Mouse (Mus musculus) neutrophil, adult 59 days (primary cell): ENCODE results near the gene Vps11. TPM values are rescaled to one million over a fixed set of nuclear protein-coding genes. Genes with fewer than 3 reads are reported as not detected.

Experiments
- total RNA-seq, 2 experiments: library from RNA; stranded (reverse); gene quantifications; 1 replicate in 1 of 2; 2 replicates in 1 of 2; pipeline ENCODE4 v1.2.4; 2023

Vps11 gene
- total RNA-seq: 10 to 100 TPM; 37.1 to 37.2 TPM

GRCm38 (mm10) chr9:44361190-44361917 lies at the start of gene Vps11:
Vps11 (minus strand) TSS chr9:44361670.

GRCm38 (mm10) chr9:44406906-44407751 lies 45.7 kb upstream of the Vps11 start, which contains the start of the genes Rps25 and Trappc4:
Rps25 (plus strand) TSS chr9:44407139.
Trappc4 (minus strand) TSS chr9:44407600.

GRCm38 (mm10) chr9:44396684-44397411 lies 35.4 kb upstream of the Vps11 start, which contains the start of gene Slc37a4:
Slc37a4 (plus strand) TSS chr9:44396852.

GRCm38 (mm10) chr9:44379054-44379834 lies 17.8 kb upstream of the Vps11 start, which contains the start of gene Hyou1:
Hyou1 (plus strand) TSS chr9:44379490.

GRCm38 (mm10) chr9:44343781-44344421 lies 17.6 kb downstream of the Vps11 start, which contains the start of gene Hmbs:
Hmbs (minus strand) TSS chr9:44344228.

GRCm38 (mm10) chr9:44334396-44335330 lies 26.8 kb downstream of the Vps11 start, which contains the start of gene H2afx:
H2afx (plus strand) TSS chr9:44334694.

GRCm38 (mm10) chr9:44325768-44326370 lies 35.6 kb downstream of the Vps11 start, which contains the start of gene Dpagt1:
Dpagt1 (plus strand) TSS chr9:44326019.

GRCm38 (mm10) chr9:44319887-44320798 lies 41.3 kb downstream of the Vps11 start, which contains the start of gene C2cd2l:
C2cd2l (minus strand) TSS chr9:44320285.

GRCm38 (mm10) chr9:44305466-44306079 lies 55.9 kb downstream of the Vps11 start, which contains the start of gene Hinfp:
Hinfp (minus strand) TSS chr9:44305671.

Other genes starting within 250 kb of the Vps11 start
- not detected for gene Gm49380, start 248.2 kb downstream of the Vps11 start, total RNA-seq
- gene Rnf26, start 248.2 kb downstream of the Vps11 start, total RNA-seq: 10 to 100 TPM; 29.2 to 31.1 TPM
- gene Mcam, start 227.2 kb downstream of the Vps11 start, total RNA-seq: 1 to 10 TPM; 3.6 to 5.1 TPM
- 100 to 1,000 TPM; 215 to 217 TPM for gene Cbl, start 127.6 kb downstream of the Vps11 start, total RNA-seq
- gene Ccdc153, start 121.0 kb downstream of the Vps11 start, total RNA-seq: not detected
- gene Pdzd3, start 110.2 kb downstream of the Vps11 start, total RNA-seq: 1 to 10 TPM; 1.6 TPM
- gene Nlrx1, start 93.1 kb downstream of the Vps11 start, total RNA-seq: 10 to 100 TPM; 61.4 to 69.3 TPM
- 1 to 10 TPM; 3.7 to 9.7 TPM for gene Abcg4, start 73.1 kb downstream of the Vps11 start, total RNA-seq
- 10 to 100 TPM; 35.6 to 40.8 TPM for gene Hinfp, start 56.0 kb downstream of the Vps11 start, total RNA-seq
- gene C2cd2l, start 41.4 kb downstream of the Vps11 start, total RNA-seq: 10 to 100 TPM; 21.6 to 23.7 TPM
- gene Dpagt1, start 35.7 kb downstream of the Vps11 start, total RNA-seq: 10 to 100 TPM; 13.9 to 15.2 TPM
- 100 to 1,000 TPM; 273 to 278 TPM for gene H2afx, start 27.0 kb downstream of the Vps11 start, total RNA-seq
- 10 to 100 TPM; 43.9 to 66.5 TPM for gene Hmbs, start 17.4 kb downstream of the Vps11 start, total RNA-seq
- 10 to 100 TPM; 50.6 to 54.5 TPM for gene Hyou1, start 17.8 kb upstream of the Vps11 start, total RNA-seq
- gene Slc37a4, start 35.2 kb upstream of the Vps11 start, total RNA-seq: 10 to 100 TPM; 12.4 to 13.7 TPM
- gene Rps25, start 45.5 kb upstream of the Vps11 start, total RNA-seq: 1,000 to 10,000 TPM in 1 of 2 experiments, 100 to 1,000 TPM in 1; 988 to 1,162 TPM
- 10 to 100 TPM; 50.5 to 53.9 TPM for gene Trappc4, start 45.9 kb upstream of the Vps11 start, total RNA-seq
- 10 to 100 TPM; 23.0 to 26.9 TPM for gene Ccdc84, start 56.9 kb upstream of the Vps11 start, total RNA-seq
- gene Foxr1, start 79.5 kb upstream of the Vps11 start, total RNA-seq: not detected
- gene Upk2, start 93.3 kb upstream of the Vps11 start, total RNA-seq: not detected
- 10 to 100 TPM in 1 of 2 experiments, 1 to 10 TPM in 1; 6.9 to 10.2 TPM for gene Bcl9l, start 121.2 kb upstream of the Vps11 start, total RNA-seq
- gene Cxcr5, start 200.2 kb upstream of the Vps11 start, total RNA-seq: under 1 TPM; 0.24 to 0.42 TPM
- gene Ddx6, start 243.2 kb upstream of the Vps11 start, total RNA-seq: 100 to 1,000 TPM; 114 to 116 TPM